Mouse (Mus musculus): Measurements from ENCODE around the gene 1700017N19Rik. TPM values are rescaled to one million over a fixed set of nuclear protein-coding genes. Genes with fewer than 3 reads are reported as not detected.
"Not testable (repeated sequence)": the region's sequence is repeated elsewhere in the genome, so short reads cannot be mapped to it uniquely, and the experiment has no call there.

The 1700017N19Rik gene
- not detected in 2 replicates for polyA plus RNA-seq (2015; fragmentation: Nextera tagmentation; extraction: Ambion mirVana)

- H3K27ac ChIP-seq (replicated peaks), result no peak within 1 kb of the TSS
- H3K9me3 ChIP-seq (replicated peaks), result no peaks in the 10 kb centered on the region
- peaks cover 14% of the 10 kb centered on the region for H3K4me1 ChIP-seq (replicated peaks)
- no peak within 1 kb of the TSS for H3K9ac ChIP-seq
- 70% methylated on average over 1 of the region's 1 CpGs for WGBS (ENCODE audit: insufficient replicate concordance)
- peaks cover 5% of the 10 kb centered on the region; the same call in 1 of the 2 replicates for H3K36me3 ChIP-seq (replicated peaks)
- peak within 1 kb of the TSS; percentile 79; the same call in 1 of the 2 replicates for H3K4me3 ChIP-seq (replicated peaks)
- H3K4me2 ChIP-seq, result peak within 1 kb of the TSS; percentile 81
- H3K27me3 ChIP-seq, result no peaks in the 10 kb centered on the region
- ATAC-seq (ENCODE audit: insufficient read depth), result no peak
Observed at GRCm38 (mm10) chr10:100590323-100590722, at the start of gene 1700017N19Rik, which contains the start of gene 4930430F08Rik. 1700017N19Rik (plus strand) TSS chr10:100590484. 4930430F08Rik (minus strand) TSS chr10:100590423.

GRCm38 (mm10) chr10:100556566-100557175 is 33.6 kb upstream of the 1700017N19Rik start:
- no peak for ATAC-seq (ENCODE audit: insufficient read depth)
- H3K27ac ChIP-seq (replicated peaks), result no peak overlapping the region
- no peak overlapping the region for H3K4me2 ChIP-seq
- H3K4me1 ChIP-seq (replicated peaks), result peaks cover 15% of the 10 kb centered on the region
- H3K36me3 ChIP-seq (replicated peaks), result peaks cover 9% of the 10 kb centered on the region; the same call in 1 of the 2 replicates
- no peaks in the 10 kb centered on the region for H3K9me3 ChIP-seq (replicated peaks)
- 82% methylated on average over 3 of the region's 3 CpGs for WGBS (ENCODE audit: insufficient replicate concordance)
- no peaks in the 10 kb centered on the region for H3K27me3 ChIP-seq
- H3K9ac ChIP-seq, result no peak overlapping the region
- H3K4me3 ChIP-seq (replicated peaks), result no peak overlapping the region

GRCm38 (mm10) chr10:100560194-100560883 is 29.9 kb upstream of the 1700017N19Rik start:
- 56% methylated on average over 3 of the region's 3 CpGs for WGBS (ENCODE audit: insufficient replicate concordance)
- not testable (repeated sequence) for H3K4me3 ChIP-seq (replicated peaks); H3K27me3 ChIP-seq; H3K9me3 ChIP-seq (replicated peaks)
- H3K4me2 ChIP-seq, result peak overlapping the region; percentile 50
- peak overlapping the region; percentile 86 for H3K27ac ChIP-seq (replicated peaks)
- peaks cover 15% of the 10 kb centered on the region for H3K4me1 ChIP-seq (replicated peaks)
- 0 out of 2 replicates have a peak overlapping the region, but pooled peaks have one; percentile 20 for H3K9ac ChIP-seq
- H3K36me3 ChIP-seq (replicated peaks), result peaks cover 18% of the 10 kb centered on the region
- ATAC-seq (ENCODE audit: insufficient read depth), result peak; percentile 92

GRCm38 (mm10) chr10:100564112-100564511 is 26.2 kb upstream of the 1700017N19Rik start:
- ATAC-seq (ENCODE audit: insufficient read depth), result no peak
- WGBS (ENCODE audit: insufficient replicate concordance), result 68% methylated on average over 3 of the region's 3 CpGs

GRCm38 (mm10) chr10:100571707-100572106 is 18.6 kb upstream of the 1700017N19Rik start:
- Histone ChIP-seq H3K27me3 (no peaks in the 10 kb centered on the region), H3K36me3 (replicated peaks) (peaks cover 41% of the 10 kb centered on the region), H3K4me2 (no peak overlapping the region), H3K9me3 (replicated peaks) (no peaks in the 10 kb centered on the region), H3K27ac (replicated peaks) (0 out of 2 replicates have a peak overlapping the region, but pooled peaks have one; percentile 11), H3K4me1 (replicated peaks) (peaks cover 31% of the 10 kb centered on the region), H3K9ac (no peak overlapping the region), H3K4me3 (replicated peaks) (no peak overlapping the region)
- ATAC-seq (ENCODE audit: insufficient read depth), result no peak
- 44% methylated on average over 3 of the region's 3 CpGs for WGBS (ENCODE audit: insufficient replicate concordance)

More at GRCm38 (mm10) chr10:100564112-100564511, 26.2 kb upstream of the 1700017N19Rik start:
- Histone ChIP-seq H3K4me3 (replicated peaks) (no peak overlapping the region), H3K27me3 (no peaks in the 10 kb centered on the region), H3K27ac (replicated peaks) (no peak overlapping the region), H3K4me2 (no peak overlapping the region), H3K9ac (no peak overlapping the region), H3K36me3 (replicated peaks) (peaks cover 30% of the 10 kb centered on the region), H3K9me3 (replicated peaks) (no peaks in the 10 kb centered on the region), H3K4me1 (replicated peaks) (peaks cover 13% of the 10 kb centered on the region)

- Histone ChIP-seq H3K27me3 (no peaks in the 10 kb centered on the region), H3K4me2 (peak overlapping the region; percentile 41), H3K4me1 (replicated peaks) (peaks cover 31% of the 10 kb centered on the region), H3K4me3 (replicated peaks) (no peak overlapping the region), H3K9ac (no peak overlapping the region; the same call in 1 of the 2 replicates), H3K36me3 (replicated peaks) (peaks cover 42% of the 10 kb centered on the region), H3K27ac (replicated peaks) (peak overlapping the region; percentile 93), H3K9me3 (replicated peaks) (no peaks in the 10 kb centered on the region)
- peak; percentile 93 for ATAC-seq (ENCODE audit: insufficient read depth)
- WGBS (ENCODE audit: insufficient replicate concordance), result 42% methylated on average over 7 of the region's 7 CpGs
Observed at GRCm38 (mm10) chr10:100574505-100575149, 15.7 kb upstream of the 1700017N19Rik start.

GRCm38 (mm10) chr10:100575294-100575693 is 15.0 kb upstream of the 1700017N19Rik start:
- Histone ChIP-seq H3K9ac (no peak overlapping the region), H3K36me3 (replicated peaks) (peaks cover 42% of the 10 kb centered on the region), H3K9me3 (replicated peaks) (no peaks in the 10 kb centered on the region), H3K4me1 (replicated peaks) (peaks cover 31% of the 10 kb centered on the region), H3K4me3 (replicated peaks) (no peak overlapping the region), H3K4me2 (peak overlapping the region; percentile 41), H3K27me3 (no peaks in the 10 kb centered on the region), H3K27ac (replicated peaks) (peak overlapping the region; percentile 93)
- WGBS (ENCODE audit: insufficient replicate concordance), result 44% methylated on average over 7 of the region's 7 CpGs
- ATAC-seq (ENCODE audit: insufficient read depth), result peak; percentile 56

- peaks cover 14% of the 10 kb centered on the region for H3K4me1 ChIP-seq (replicated peaks)
- H3K9me3 ChIP-seq (replicated peaks), result no peaks in the 10 kb centered on the region
- no peaks in the 10 kb centered on the region for H3K27me3 ChIP-seq
- H3K9ac ChIP-seq, result no peak overlapping the region
- no peak overlapping the region for H3K4me3 ChIP-seq (replicated peaks)
- H3K27ac ChIP-seq (replicated peaks), result no peak overlapping the region
- ATAC-seq (ENCODE audit: insufficient read depth), result no peak
- peaks cover 20% of the 10 kb centered on the region for H3K36me3 ChIP-seq (replicated peaks)
- H3K4me2 ChIP-seq, result no peak overlapping the region
- WGBS (ENCODE audit: insufficient replicate concordance), result 70% methylated on average over 3 of the region's 3 CpGs
Observed at GRCm38 (mm10) chr10:100584178-100584577, 6.1 kb upstream of the 1700017N19Rik start.

- Histone ChIP-seq H3K4me1 (replicated peaks) (peaks cover 14% of the 10 kb centered on the region), H3K4me3 (replicated peaks) (peak overlapping the region; percentile 79), H3K27me3 (no peaks in the 10 kb centered on the region), H3K27ac (replicated peaks) (peak overlapping the region; percentile 80), H3K36me3 (replicated peaks) (peaks cover 19% of the 10 kb centered on the region), H3K9ac (peak overlapping the region; percentile 72), H3K4me2 (peak overlapping the region; percentile 81), H3K9me3 (replicated peaks) (no peaks in the 10 kb centered on the region)
- peak; percentile 45; the same call in 1 of the 2 replicates for ATAC-seq (ENCODE audit: insufficient read depth)
- WGBS (ENCODE audit: insufficient replicate concordance), result 35% methylated on average over 7 of the region's 7 CpGs
Observed at GRCm38 (mm10) chr10:100588524-100588923, 1.8 kb upstream of the 1700017N19Rik start.

- under 1% methylated on average over 31 of the region's 31 CpGs for WGBS (ENCODE audit: insufficient replicate concordance)
- no peaks in the 10 kb centered on the region for H3K27me3 ChIP-seq
- peaks cover 14% of the 10 kb centered on the region for H3K4me1 ChIP-seq (replicated peaks)
- H3K4me2 ChIP-seq, result peak overlapping the region; percentile 81
- peak overlapping the region; percentile 72 for H3K9ac ChIP-seq
- peaks cover 15% of the 10 kb centered on the region for H3K36me3 ChIP-seq (replicated peaks)
- peak overlapping the region; percentile 79 for H3K4me3 ChIP-seq (replicated peaks)
- H3K27ac ChIP-seq (replicated peaks), result peak overlapping the region; percentile 80
- peak; percentile 99 for ATAC-seq (ENCODE audit: insufficient read depth)
- no peaks in the 10 kb centered on the region for H3K9me3 ChIP-seq (replicated peaks)
Observed at GRCm38 (mm10) chr10:100588932-100589388, 1.3 kb upstream of the 1700017N19Rik start.

- WGBS (ENCODE audit: insufficient replicate concordance), result 62% methylated on average over 3 of the region's 3 CpGs
- no peak for ATAC-seq (ENCODE audit: insufficient read depth)
Observed at GRCm38 (mm10) chr10:100598339-100598738, 8.1 kb downstream of the 1700017N19Rik start.

More at GRCm38 (mm10) chr10:100598339-100598738, 8.1 kb downstream of the 1700017N19Rik start:
- Histone ChIP-seq H3K9ac (no peak overlapping the region), H3K9me3 (replicated peaks) (no peaks in the 10 kb centered on the region), H3K36me3 (replicated peaks) (no peaks in the 10 kb centered on the region), H3K4me1 (replicated peaks) (no peaks in the 10 kb centered on the region), H3K4me3 (replicated peaks) (no peak overlapping the region), H3K4me2 (no peak overlapping the region), H3K27me3 (no peaks in the 10 kb centered on the region), H3K27ac (replicated peaks) (no peak overlapping the region)

Measured in liver, embryonic 15.5 days (tissue).